Mouse (Mus musculus) liver, embryonic 16.5 days (tissue): ENCODE data around the gene Hivep2. TPM values are rescaled to one million over a fixed set of nuclear protein-coding genes. Genes with fewer than 3 reads are reported as not detected.

Source experiments
- ATAC-seq: fragments of 200-750 bp; cut with Nextera tagmentation; 2 replicates; pipeline ENCODE4 v1.8.0; 2017; ENCODE audit warnings: low read depth, mild to moderate bottlenecking, moderate number of reproducible peaks, moderate library complexity
- H3K27ac ChIP-seq: fragments of 300-500 bp; sonication (generic); 2 replicates; pipeline ENCODE4 v1.5.1; 2014; ENCODE audit warnings: mild to moderate bottlenecking, low read length
- H3K27me3 ChIP-seq: fragments of 300-500 bp; sonication (generic); 2 replicates; pipeline ENCODE4 v1.6.1; 2014; ENCODE audit warnings: low read depth, low read length, mixed read lengths; ENCODE audit not compliant: control insufficient read depth, insufficient read depth
- H3K36me3 ChIP-seq: fragments of 300-500 bp; sonication (generic); 2 replicates; pipeline ENCODE4 v1.6.1; 2014; ENCODE audit warnings: mild to moderate bottlenecking; ENCODE audit not compliant: control insufficient read depth, insufficient read depth
- H3K4me1 ChIP-seq: fragments of 300-500 bp; sonication (generic); 2 replicates; pipeline ENCODE4 v1.6.1; 2014; ENCODE audit warnings: low read depth, low read length, mixed read lengths; ENCODE audit not compliant: control insufficient read depth
- H3K4me2 ChIP-seq: fragments of 300-500 bp; sonication (generic); 2 replicates; pipeline ENCODE4 v1.6.1; 2014; ENCODE audit warnings: low read depth, low read length, mixed read lengths
- H3K4me3 ChIP-seq: fragments of 300-500 bp; sonication (generic); 2 replicates; pipeline ENCODE4 v1.5.1; 2014; ENCODE audit warnings: low read depth, mild to moderate bottlenecking, low read length
- H3K9ac ChIP-seq: fragments of 300-500 bp; sonication (generic); 2 replicates; pipeline ENCODE4 v1.6.1; 2014; ENCODE audit warnings: low read depth, low read length
- H3K9me3 ChIP-seq: fragments of 300-500 bp; sonication (generic); replicated peaks from 2 replicates; pipeline ENCODE4 v1.6.1; 2016; ENCODE audit warnings: low read length; ENCODE audit not compliant: control insufficient read depth
- WGBS: fragments of 180-500 bp; shearing (Covaris S2); extraction: QIAGEN DNeasy Blood & Tissue Kit; methylation state at CpG from one replicate; pipeline ENCODE4 v1.1.7; 2014; ENCODE audit not compliant: insufficient replicate concordance; 5-methylcytosine and 5-hydroxymethylcytosine counted together
- polyA plus RNA-seq: library from polyadenylated mRNA; unstranded; fragments of >200 nt; fragmentation: Nextera tagmentation; extraction: Ambion mirVana; gene quantifications from 2 replicates; pipeline ENCODE4 v1.2.1, GENCODE M21; 2015

Hivep2 gene
- polyA plus RNA-seq, 1 experiment from 2014 or later = 0.55 TPM

DNA sequence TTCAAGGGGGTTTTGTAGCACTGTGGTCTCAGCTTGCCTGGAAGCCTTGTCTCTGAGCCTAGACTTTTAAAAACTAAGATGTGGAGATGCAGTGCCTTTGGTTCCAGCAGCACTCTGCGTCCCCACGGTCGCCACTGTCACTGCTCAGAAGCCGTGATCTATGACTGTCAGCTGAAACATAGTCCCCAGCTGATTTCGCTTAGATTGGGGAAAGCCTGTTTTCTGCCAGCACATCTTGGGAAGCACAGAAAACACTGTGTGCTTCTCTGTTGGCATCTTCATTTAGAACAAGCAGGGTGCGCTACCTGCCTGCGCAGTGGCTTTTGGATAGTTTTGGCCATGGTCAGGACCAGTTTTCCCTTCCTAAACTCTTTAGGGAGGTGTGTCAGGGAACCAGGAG, 59.1 kb downstream of the Hivep2 start:
- Histone ChIP-seq H3K4me3 (no peak overlapping the region), H3K27ac (no peak overlapping the region), H3K9me3 (no peaks in the 10 kb centered on the region), H3K27me3 (no peaks in the 10 kb centered on the region), H3K36me3 (no peaks in the 10 kb centered on the region), H3K4me1 (no peaks in the 10 kb centered on the region), H3K9ac (no peak overlapping the region), H3K4me2 (no peak overlapping the region)
- 69% methylated on average over 7 of the region's 7 CpGs for WGBS
- no peak for ATAC-seq

DNA sequence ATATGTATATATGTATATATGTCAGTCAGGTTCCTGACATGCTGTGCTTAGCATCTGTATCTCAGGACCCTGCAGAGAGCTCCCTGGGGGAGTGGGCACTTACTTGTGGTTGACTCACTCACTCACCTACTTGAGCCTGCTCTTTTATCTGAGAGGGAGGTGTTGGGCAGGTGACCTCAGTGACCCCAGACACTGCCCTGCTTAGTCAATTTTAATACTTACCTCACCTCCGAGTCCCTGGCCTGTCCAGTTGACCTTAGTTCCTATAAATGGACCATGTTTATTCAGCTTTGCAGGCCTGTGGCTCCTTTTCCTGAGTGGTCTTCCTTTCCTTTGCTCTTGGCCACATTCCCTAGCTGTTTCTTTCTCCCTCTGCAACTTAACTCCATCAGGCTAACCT, 61.9 kb downstream of the Hivep2 start:
- no peaks in the 10 kb centered on the region for H3K4me1 ChIP-seq
- no peaks in the 10 kb centered on the region for H3K9me3 ChIP-seq
- no peaks in the 10 kb centered on the region for H3K27me3 ChIP-seq
- no peak overlapping the region for H3K9ac ChIP-seq
- WGBS = 26% methylated on average over 1 of the region's 1 CpGs
- no peak overlapping the region for H3K4me2 ChIP-seq
- H3K4me3 ChIP-seq = no peak overlapping the region
- no peak overlapping the region for H3K27ac ChIP-seq
- ATAC-seq = no peak
- H3K36me3 ChIP-seq = no peaks in the 10 kb centered on the region

DNA sequence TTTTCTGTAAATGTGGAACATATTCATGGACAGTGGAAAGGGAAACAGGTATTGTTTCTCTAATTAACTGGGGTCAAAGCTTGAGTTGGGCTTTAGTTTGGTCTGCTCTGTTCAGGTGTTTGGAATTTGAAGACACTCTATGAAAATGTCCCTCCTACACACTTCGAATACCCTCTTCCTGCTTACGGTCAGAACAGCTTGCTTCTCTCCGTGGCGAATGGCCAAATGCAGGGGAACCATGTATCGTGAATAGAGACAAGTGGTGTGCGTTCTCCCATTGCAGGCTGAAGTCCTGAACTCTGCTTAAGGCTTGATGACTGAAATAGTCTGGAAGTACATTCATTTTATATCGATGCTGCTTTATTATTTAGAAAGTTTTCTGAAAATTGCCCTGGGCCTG, 63.1 kb downstream of the Hivep2 start:
- no peak for ATAC-seq
- Histone ChIP-seq H3K36me3 (no peaks in the 10 kb centered on the region), H3K9me3 (no peaks in the 10 kb centered on the region), H3K9ac (no peak overlapping the region), H3K27ac (no peak overlapping the region), H3K4me3 (no peak overlapping the region), H3K4me2 (no peak overlapping the region), H3K4me1 (no peaks in the 10 kb centered on the region), H3K27me3 (no peaks in the 10 kb centered on the region)
- 75% methylated on average over 7 of the region's 7 CpGs for WGBS

DNA sequence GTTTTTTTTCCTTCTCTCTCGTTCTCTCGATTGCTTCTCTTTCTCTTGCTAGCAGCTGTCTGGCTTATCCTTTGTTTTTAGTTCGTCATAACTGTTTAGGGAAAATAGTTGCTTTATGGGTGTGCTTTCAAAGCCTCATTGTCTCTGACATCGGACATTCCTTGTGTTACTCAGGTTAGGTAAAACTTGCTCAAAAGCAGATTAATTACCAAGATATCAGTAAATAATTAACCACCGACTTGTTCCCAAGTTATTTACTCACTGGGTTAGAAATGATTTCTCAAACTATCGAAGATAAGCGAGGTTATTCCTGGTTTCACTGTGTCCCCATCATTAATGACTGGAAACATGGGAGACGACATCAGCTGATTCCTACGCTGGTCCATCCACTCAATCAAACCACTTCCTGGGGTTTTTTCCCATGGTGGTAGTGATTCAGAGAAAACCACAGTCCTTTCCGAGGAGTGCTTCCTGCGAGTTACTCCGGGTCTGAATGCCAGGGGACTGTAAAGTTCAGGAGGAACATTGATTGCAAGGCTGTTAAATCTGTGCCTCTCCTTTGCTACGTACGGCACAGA, 64.7 kb downstream of the Hivep2 start:
- no peaks in the 10 kb centered on the region for H3K36me3 ChIP-seq
- no peak overlapping the region for H3K27ac ChIP-seq
- no peaks in the 10 kb centered on the region for H3K9me3 ChIP-seq
- H3K4me2 ChIP-seq = no peak overlapping the region
- H3K9ac ChIP-seq = no peak overlapping the region
- 56% methylated on average over 14 of the region's 14 CpGs for WGBS
- no peaks in the 10 kb centered on the region for H3K27me3 ChIP-seq
- no peak overlapping the region for H3K4me3 ChIP-seq
- no peaks in the 10 kb centered on the region for H3K4me1 ChIP-seq
- no peak for ATAC-seq

DNA sequence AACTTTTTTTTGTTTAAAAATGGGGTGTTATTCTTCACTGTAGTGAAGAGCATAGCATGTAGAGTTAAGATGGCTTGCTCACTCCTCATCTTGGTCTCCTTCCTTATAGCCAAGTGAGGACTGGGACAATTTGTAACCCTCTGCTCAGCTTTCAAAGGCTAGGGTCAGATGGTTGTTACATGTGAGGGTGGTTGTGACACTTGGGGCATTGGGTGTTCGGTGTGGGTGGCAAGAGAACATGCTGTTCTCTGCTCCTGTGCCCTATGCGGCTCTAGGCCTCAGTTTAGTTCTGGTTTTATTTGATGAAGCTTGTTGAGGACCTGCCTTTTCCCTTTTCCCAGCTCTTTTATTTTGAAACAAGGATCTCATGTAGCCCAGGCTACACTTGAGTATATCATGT, 66.7 kb downstream of the Hivep2 start:
- no peak for ATAC-seq
- Histone ChIP-seq H3K4me2 (no peak overlapping the region), H3K27me3 (no peaks in the 10 kb centered on the region), H3K36me3 (no peaks in the 10 kb centered on the region), H3K9ac (no peak overlapping the region), H3K4me3 (no peak overlapping the region), H3K4me1 (no peaks in the 10 kb centered on the region), H3K27ac (no peak overlapping the region), H3K9me3 (no peaks in the 10 kb centered on the region)
- WGBS = 63% methylated on average over 2 of the region's 2 CpGs

DNA sequence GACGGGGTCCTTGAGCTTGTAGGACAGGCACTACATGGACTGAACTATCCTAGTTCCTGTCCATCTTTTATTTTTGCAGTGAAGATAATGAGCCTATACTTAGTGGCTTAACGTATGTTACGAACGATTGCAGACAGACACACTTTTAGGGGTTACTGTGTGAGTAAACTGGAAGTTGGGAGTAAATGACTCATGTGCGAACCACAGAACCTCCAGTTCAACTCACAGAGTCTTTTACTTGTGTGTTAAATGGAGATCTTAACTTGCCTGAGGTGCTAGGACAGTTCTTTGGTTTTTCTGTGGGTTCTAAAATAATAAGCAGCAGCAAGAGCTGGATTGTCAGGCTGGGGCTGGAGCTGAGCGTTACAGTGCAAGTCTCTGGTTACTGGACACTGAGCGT, 68.2 kb downstream of the Hivep2 start:
- Histone ChIP-seq H3K4me2 (no peak overlapping the region), H3K4me3 (no peak overlapping the region), H3K9ac (no peak overlapping the region), H3K4me1 (no peaks in the 10 kb centered on the region), H3K27ac (no peak overlapping the region), H3K9me3 (no peaks in the 10 kb centered on the region), H3K27me3 (no peaks in the 10 kb centered on the region), H3K36me3 (no peaks in the 10 kb centered on the region)
- 76% methylated on average over 7 of the region's 7 CpGs for WGBS
- no peak for ATAC-seq

DNA sequence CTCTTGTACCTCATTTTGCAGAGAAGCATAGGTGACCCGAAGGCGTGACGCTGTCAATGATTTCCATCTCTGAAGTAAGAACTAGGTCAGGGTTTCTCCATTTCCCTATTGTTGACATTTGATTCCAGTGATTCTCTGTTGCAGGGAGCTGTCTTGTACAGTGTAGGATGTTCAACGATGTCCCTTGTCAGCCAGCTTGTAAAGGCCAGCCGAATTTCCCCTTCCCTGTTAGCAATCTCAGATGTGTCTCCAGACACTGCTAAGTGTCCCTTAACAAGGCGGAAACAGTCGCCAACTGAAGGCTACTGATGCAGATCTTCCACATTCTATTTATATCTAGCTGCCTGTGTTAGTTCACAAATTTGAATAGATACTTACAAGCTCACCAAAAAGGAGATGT, 68.9 kb downstream of the Hivep2 start:
- ATAC-seq = no peak
- Histone ChIP-seq H3K9ac (no peak overlapping the region), H3K4me2 (no peak overlapping the region), H3K27ac (no peak overlapping the region), H3K4me3 (no peak overlapping the region), H3K4me1 (no peaks in the 10 kb centered on the region), H3K27me3 (no peaks in the 10 kb centered on the region), H3K9me3 (no peaks in the 10 kb centered on the region), H3K36me3 (no peaks in the 10 kb centered on the region)
- 53% methylated on average over 7 of the region's 7 CpGs for WGBS

DNA sequence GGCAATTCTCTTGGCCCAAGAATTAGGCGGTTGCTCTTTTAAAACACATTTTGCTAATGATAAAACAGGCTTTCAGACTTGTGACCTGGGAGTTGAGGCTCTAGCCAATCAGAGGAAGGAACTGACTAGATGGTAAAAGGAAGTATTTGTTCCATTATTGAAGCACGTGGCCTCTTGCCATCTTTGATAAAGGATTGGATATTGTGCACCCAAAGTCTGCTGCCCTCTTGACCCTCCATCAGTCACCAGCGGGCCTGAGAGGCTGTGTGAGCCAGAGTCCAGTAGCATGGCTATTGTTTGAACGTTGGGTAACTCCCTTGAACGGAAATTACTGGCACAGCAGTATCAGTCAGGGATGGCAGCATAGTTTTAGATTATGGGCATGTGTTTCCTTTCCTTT, 69.7 kb downstream of the Hivep2 start:
- Histone ChIP-seq H3K4me3 (no peak overlapping the region), H3K4me1 (no peaks in the 10 kb centered on the region), H3K4me2 (no peak overlapping the region), H3K9me3 (no peaks in the 10 kb centered on the region), H3K36me3 (no peaks in the 10 kb centered on the region), H3K27ac (no peak overlapping the region), H3K9ac (no peak overlapping the region), H3K27me3 (no peaks in the 10 kb centered on the region)
- no peak for ATAC-seq
- 42% methylated on average over 5 of the region's 5 CpGs for whole genome bisulfite sequencing

DNA sequence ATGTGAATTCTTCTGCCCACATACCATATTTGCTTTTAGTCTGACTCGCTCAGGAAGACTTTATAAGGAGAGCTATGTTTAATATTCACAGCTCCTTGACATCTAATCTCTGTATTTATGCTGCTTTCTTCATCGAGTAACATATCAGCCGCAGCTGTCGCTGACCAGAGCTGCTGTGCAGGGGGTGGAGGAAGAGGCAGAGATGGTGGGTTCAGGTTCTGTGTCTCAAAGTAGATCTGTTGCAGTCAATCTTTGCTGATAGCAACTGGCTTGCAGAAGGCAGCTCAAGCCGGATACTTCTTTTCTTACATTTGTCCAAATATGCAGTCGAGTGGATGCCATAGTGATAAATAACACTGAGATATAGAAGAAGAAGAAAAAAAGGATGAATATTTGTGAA, 70.6 kb downstream of the Hivep2 start:
- no peak overlapping the region for H3K27ac ChIP-seq
- 58% methylated on average over 6 of the region's 6 CpGs for WGBS

More for the DNA sequence above, 70.6 kb downstream of the Hivep2 start:
- Histone ChIP-seq H3K36me3 (no peaks in the 10 kb centered on the region), H3K4me2 (no peak overlapping the region), H3K4me1 (no peaks in the 10 kb centered on the region), H3K4me3 (no peak overlapping the region), H3K9me3 (no peaks in the 10 kb centered on the region), H3K9ac (no peak overlapping the region), H3K27me3 (no peaks in the 10 kb centered on the region)
- ATAC-seq = no peak
